Mouse (Mus musculus) brown adipose tissue, adult 24 weeks (tissue): ENCODE results near the gene Usp3. TPM values are rescaled to one million over a fixed set of nuclear protein-coding genes. Genes with fewer than 3 reads are reported as not detected.

ENCODE experiments used
- H3K27ac ChIP-seq: fragments of 200-500 bp; replicated peaks from 2 replicates; pipeline ENCODE4 v1.5.1; 2012; ENCODE audit warnings: low read depth, mild to moderate bottlenecking, low read length
- H3K4me1 ChIP-seq: fragments of 200-500 bp; 2 replicates; pipeline ENCODE4 v1.6.1; 2012; ENCODE audit warnings: low read length, mixed read lengths; ENCODE audit not compliant: control insufficient read depth, insufficient read depth, insufficient read length
- H3K4me3 ChIP-seq: fragments of 200-500 bp; 2 replicates; pipeline ENCODE4 v1.5.1; 2012; ENCODE audit warnings: low read depth, mild to moderate bottlenecking, low read length, moderate library complexity; ENCODE audit not compliant: insufficient read depth
- polyA plus RNA-seq: library from polyadenylated mRNA; stranded (reverse); fragments of >200 nt; gene quantifications from 2 replicates; pipeline ENCODE4 v1.2.4, GENCODE M21; 2012; ENCODE audit not compliant: missing spikeins, insufficient read depth, insufficient read length

Gene Usp3
- polyA plus RNA-seq, 1 experiment, result 16.8 TPM

GRCm38 (mm10) chr9:66513150-66513549 is 79.8 kb downstream of the Usp3 start:
- Histone ChIP-seq H3K27ac (no peak overlapping the region), H3K4me1 (peaks cover 9% of the 10 kb centered on the region; the same call in 1 of the 2 replicates), H3K4me3 (no peak overlapping the region)

GRCm38 (mm10) chr9:66512351-66512671 is 80.6 kb downstream of the Usp3 start:
- peak overlapping the region; percentile 73 for H3K4me3 ChIP-seq
- peak overlapping the region; percentile 71 for H3K27ac ChIP-seq
- H3K4me1 ChIP-seq, result peaks cover 9% of the 10 kb centered on the region; the same call in 1 of the 2 replicates

GRCm38 (mm10) chr9:66511580-66512350 is 81.2 kb downstream of the Usp3 start:
- Histone ChIP-seq H3K4me3 (peak overlapping the region; percentile 73), H3K27ac (peak overlapping the region; percentile 71), H3K4me1 (peaks cover 9% of the 10 kb centered on the region; the same call in 1 of the 2 replicates)

- Histone ChIP-seq H3K4me3 (peak overlapping the region; percentile 73), H3K27ac (no peak overlapping the region), H3K4me1 (peaks cover 15% of the 10 kb centered on the region; the same call in 1 of the 2 replicates)
Observed at GRCm38 (mm10) chr9:66510944-66511343, 82.0 kb downstream of the Usp3 start.

GRCm38 (mm10) chr9:66510351-66510841 is 82.5 kb downstream of the Usp3 start:
- Histone ChIP-seq H3K4me3 (no peak overlapping the region), H3K27ac (no peak overlapping the region), H3K4me1 (peaks cover 15% of the 10 kb centered on the region)

GRCm38 (mm10) chr9:66508890-66509399 is 84.0 kb downstream of the Usp3 start:
- peaks cover 17% of the 10 kb centered on the region for H3K4me1 ChIP-seq
- H3K27ac ChIP-seq, result no peak overlapping the region
- no peak overlapping the region for H3K4me3 ChIP-seq

- peaks cover 16% of the 10 kb centered on the region for H3K4me1 ChIP-seq
- no peak overlapping the region for H3K4me3 ChIP-seq
- H3K27ac ChIP-seq, result no peak overlapping the region
Observed at GRCm38 (mm10) chr9:66507684-66508083, 85.3 kb downstream of the Usp3 start.

GRCm38 (mm10) chr9:66506424-66506823 is 86.5 kb downstream of the Usp3 start:
- Histone ChIP-seq H3K27ac (no peak overlapping the region), H3K4me1 (peaks cover 16% of the 10 kb centered on the region), H3K4me3 (no peak overlapping the region)

GRCm38 (mm10) chr9:66506011-66506410 is 86.9 kb downstream of the Usp3 start:
- H3K27ac ChIP-seq, result no peak overlapping the region
- H3K4me3 ChIP-seq, result no peak overlapping the region

GRCm38 (mm10) chr9:66505141-66505917 is 87.6 kb downstream of the Usp3 start:
- H3K4me1 ChIP-seq, result peaks cover 10% of the 10 kb centered on the region
- no peak overlapping the region for H3K4me3 ChIP-seq
- H3K27ac ChIP-seq, result no peak overlapping the region

More at GRCm38 (mm10) chr9:66506011-66506410, 86.9 kb downstream of the Usp3 start:
- H3K4me1 ChIP-seq, result peaks cover 15% of the 10 kb centered on the region

- Histone ChIP-seq H3K4me3 (no peak overlapping the region), H3K27ac (no peak overlapping the region), H3K4me1 (peaks cover 10% of the 10 kb centered on the region)
Observed at GRCm38 (mm10) chr9:66504518-66504917, 88.4 kb downstream of the Usp3 start.

- Histone ChIP-seq H3K4me3 (no peak overlapping the region), H3K4me1 (peaks cover 10% of the 10 kb centered on the region), H3K27ac (no peak overlapping the region)
Observed at GRCm38 (mm10) chr9:66503879-66504411, 89.0 kb downstream of the Usp3 start.

GRCm38 (mm10) chr9:66501248-66501647 is 91.7 kb downstream of the Usp3 start:
- Histone ChIP-seq H3K27ac (no peak overlapping the region), H3K4me1 (peaks cover 7% of the 10 kb centered on the region), H3K4me3 (no peak overlapping the region)

GRCm38 (mm10) chr9:66493992-66494391 is 99.0 kb downstream of the Usp3 start:
- no peaks in the 10 kb centered on the region for H3K4me1 ChIP-seq
- H3K4me3 ChIP-seq, result no peak overlapping the region
- no peak overlapping the region for H3K27ac ChIP-seq

- Histone ChIP-seq H3K4me1 (no peaks in the 10 kb centered on the region), H3K4me3 (no peak overlapping the region), H3K27ac (no peak overlapping the region)
Observed at GRCm38 (mm10) chr9:66492361-66492760, 100.6 kb downstream of the Usp3 start.
